Mouse (Mus musculus) neural tube, embryonic 12.5 days (tissue): ENCODE measurements around the gene Dbt. TPM values are rescaled to one million over a fixed set of nuclear protein-coding genes. Genes with fewer than 3 reads are reported as not detected.

Experiments used
- ATAC-seq: fragments of 200-750 bp; cut with Nextera tagmentation; 2 replicates; pipeline ENCODE4 v1.8.0; 2017; ENCODE audit warnings: low read depth, mild to moderate bottlenecking, moderate TSS enrichment, moderate library complexity; ENCODE audit not compliant: low FRiP score
- H3K27ac ChIP-seq: fragments of 300-500 bp; sonication (generic); 2 replicates; pipeline ENCODE4 v1.5.1; 2016
- H3K27me3 ChIP-seq: fragments of 300-500 bp; sonication (generic); replicated peaks from 2 replicates; pipeline ENCODE4 v1.6.1; 2016; ENCODE audit warnings: mild to moderate bottlenecking
- H3K36me3 ChIP-seq: fragments of 300-500 bp; sonication (generic); 2 replicates; pipeline ENCODE4 v1.6.1; 2016; ENCODE audit warnings: mild to moderate bottlenecking
- H3K4me1 ChIP-seq: fragments of 300-500 bp; sonication (generic); 2 replicates; pipeline ENCODE4 v1.6.1; 2016
- H3K4me2 ChIP-seq: fragments of 300-500 bp; sonication (generic); replicated peaks from 2 replicates; pipeline ENCODE4 v1.6.1; 2016; ENCODE audit warnings: mild to moderate bottlenecking
- H3K4me3 ChIP-seq: fragments of 300-500 bp; sonication (generic); 2 replicates; pipeline ENCODE4 v1.5.1; 2016
- H3K9ac ChIP-seq: fragments of 300-500 bp; sonication (generic); 2 replicates; pipeline ENCODE4 v1.6.1; 2016; ENCODE audit warnings: mild to moderate bottlenecking
- H3K9me3 ChIP-seq: fragments of 300-500 bp; sonication (generic); 2 replicates; pipeline ENCODE4 v1.6.1; 2016; ENCODE audit warnings: mild to moderate bottlenecking
- WGBS: fragments of 180-500 bp; shearing (Covaris S2); methylation state at CpG from one replicate; pipeline ENCODE4 v1.1.7; 2016; 5-methylcytosine and 5-hydroxymethylcytosine counted together
- polyA plus RNA-seq: library from polyadenylated mRNA; unstranded; fragments of >200 nt; fragmentation: Nextera tagmentation; extraction: Ambion mirVana; gene quantifications from 2 replicates; pipeline ENCODE4 v1.2.1, GENCODE M21; 2016

Dbt gene
- polyA plus RNA-seq: 13.7 and 17.2 TPM in 2 replicates

DNA sequence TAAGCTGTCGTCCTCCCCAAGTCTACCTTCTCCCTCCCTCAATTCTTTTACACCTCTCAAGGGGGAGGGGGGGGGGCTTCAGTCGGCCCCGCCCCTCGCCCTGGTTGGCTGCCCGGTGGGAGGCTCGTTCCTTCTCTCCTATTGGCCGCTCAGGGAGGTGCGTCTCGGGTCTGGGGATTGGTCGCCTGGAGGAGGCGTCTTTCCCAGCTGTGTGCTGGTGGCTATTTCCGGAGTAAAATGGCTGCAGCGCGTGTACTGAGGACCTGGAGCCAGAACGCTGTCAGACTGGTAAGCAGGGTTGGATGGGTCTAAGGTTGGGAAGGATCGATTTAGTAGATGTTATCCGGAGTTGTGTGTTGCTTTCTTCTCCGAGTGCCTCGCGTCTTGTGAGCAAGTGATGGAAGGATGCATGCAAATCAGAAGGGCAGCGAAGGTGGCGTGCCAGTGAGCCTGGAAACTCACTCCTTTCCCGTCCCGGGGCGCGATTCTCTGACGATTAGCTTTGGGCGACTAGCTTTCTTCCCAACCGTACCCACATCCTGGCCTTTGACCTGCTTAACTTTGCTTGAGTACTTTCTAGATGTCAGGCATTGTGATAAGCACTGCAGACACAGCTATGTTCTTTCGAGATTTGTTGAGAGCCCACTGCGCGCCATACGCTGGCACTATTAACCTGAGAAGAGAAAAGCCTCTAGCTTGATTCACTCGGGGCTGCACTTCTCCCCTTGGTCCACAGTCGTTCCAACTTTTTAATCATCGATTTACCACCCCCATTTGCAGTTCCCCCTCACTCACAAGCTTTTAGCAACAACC lies at the start of gene Dbt:
Gene Dbt, plus strand, starts transcription at position 167 of the 813 bp plus-strand sequence.
- H3K36me3 ChIP-seq: peaks cover 3% of the 10 kb centered on the region
- 2% methylated on average over 36 of the region's 36 CpGs for WGBS
- no peaks in the 10 kb centered on the region for H3K27me3 ChIP-seq
- peak within 1 kb of the TSS; percentile 76 for H3K4me2 ChIP-seq
- peak within 1 kb of the TSS; percentile 60 for H3K9ac ChIP-seq
- no peak within 1 kb of the TSS for H3K27ac ChIP-seq
- H3K9me3 ChIP-seq: no peaks in the 10 kb centered on the region
- ATAC-seq: peak; percentile 95
- H3K4me3 ChIP-seq: peak within 1 kb of the TSS; percentile 60
- H3K4me1 ChIP-seq: peaks cover 5% of the 10 kb centered on the region

DNA sequence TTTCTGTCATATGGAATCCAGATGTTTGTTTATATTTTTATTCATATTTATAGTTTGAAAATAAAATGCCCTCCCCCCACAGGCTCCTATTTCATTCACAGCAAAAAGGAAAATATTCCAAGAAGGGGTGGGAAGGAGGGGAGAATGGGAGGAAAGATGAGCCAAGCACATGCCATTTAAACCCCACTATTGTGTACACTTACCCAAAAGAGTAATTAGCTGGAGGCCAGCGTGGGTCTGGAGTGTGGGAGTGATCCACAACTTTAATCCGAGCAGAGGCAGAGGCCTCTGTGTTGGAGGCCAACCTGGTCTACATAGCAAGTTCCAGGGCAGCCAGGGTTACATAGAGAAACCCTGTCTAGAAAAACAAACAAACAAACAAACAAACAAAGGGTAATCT lies 48.6 kb upstream of the Dbt start:
- no peaks in the 10 kb centered on the region for H3K36me3 ChIP-seq
- H3K4me1 ChIP-seq: no peaks in the 10 kb centered on the region
- no peaks in the 10 kb centered on the region for H3K27me3 ChIP-seq
- H3K9me3 ChIP-seq: no peaks in the 10 kb centered on the region
- WGBS: 59% methylated on average over 2 of the region's 2 CpGs
- no peak for ATAC-seq
- H3K9ac ChIP-seq: no peak overlapping the region
- H3K27ac ChIP-seq: no peak overlapping the region
- no peak overlapping the region for H3K4me2 ChIP-seq
- no peak overlapping the region for H3K4me3 ChIP-seq

GRCm38 (mm10) chr3:116465709-116466108 lies 47.2 kb upstream of the Dbt start:
- no peak overlapping the region for H3K9ac ChIP-seq
- H3K4me2 ChIP-seq: no peak overlapping the region
- H3K9me3 ChIP-seq: no peaks in the 10 kb centered on the region
- no peaks in the 10 kb centered on the region for H3K27me3 ChIP-seq
- no peak for ATAC-seq
- no peak overlapping the region for H3K27ac ChIP-seq
- no peak overlapping the region for H3K4me3 ChIP-seq
- no peaks in the 10 kb centered on the region for H3K4me1 ChIP-seq
- H3K36me3 ChIP-seq: no peaks in the 10 kb centered on the region
- 94% methylated on average over 12 of the region's 12 CpGs for WGBS

DNA sequence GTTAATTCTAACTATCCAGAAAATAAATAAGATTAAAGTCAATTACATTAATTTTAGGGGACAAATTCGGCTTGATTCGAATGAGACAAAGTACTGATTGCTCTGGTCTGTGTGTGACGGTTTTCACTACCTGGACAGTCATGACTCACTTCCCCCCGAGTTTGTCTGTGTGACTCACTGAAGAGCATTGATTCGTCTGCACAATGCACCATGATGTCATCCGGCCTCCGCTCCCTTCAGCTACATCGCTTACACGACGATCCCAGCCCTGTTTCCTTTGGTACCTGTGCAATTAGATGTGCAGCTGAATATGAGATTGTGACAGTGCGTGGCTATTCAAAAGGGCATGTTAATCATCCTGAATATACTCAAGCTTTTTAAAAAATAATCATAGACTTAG lies 38.3 kb upstream of the Dbt start:
- no peak for ATAC-seq
- H3K27ac ChIP-seq: no peak overlapping the region

DNA sequence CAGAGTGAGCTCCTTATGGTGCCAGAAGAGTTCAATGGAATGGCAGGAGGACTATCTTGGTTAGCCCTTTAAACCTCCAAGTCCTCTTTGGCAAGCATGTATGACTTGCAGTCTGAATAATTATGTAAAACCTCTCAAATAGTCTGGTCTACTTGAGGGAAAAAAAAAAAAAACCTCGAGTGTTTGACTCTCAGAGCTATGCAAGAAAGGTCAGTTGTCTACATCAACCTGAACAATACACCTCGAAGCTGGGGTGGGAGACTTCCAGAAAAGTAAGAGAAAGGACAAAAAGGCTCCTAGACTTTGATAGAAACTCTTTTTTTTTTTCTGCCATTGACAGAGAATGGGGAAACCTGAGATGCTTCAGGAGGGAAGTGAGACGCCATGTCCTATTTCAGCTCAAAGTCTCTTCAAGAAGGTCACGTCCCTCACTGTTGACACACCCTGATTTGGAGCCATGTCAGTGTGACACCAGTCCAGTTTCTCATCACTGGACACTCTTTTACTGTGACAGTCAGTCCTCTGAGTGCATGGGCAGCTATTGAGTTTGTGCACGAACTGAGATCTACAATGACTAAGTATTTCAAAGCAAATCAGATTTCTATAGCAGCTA lies 36.1 kb upstream of the Dbt start:
- WGBS: 68% methylated on average over 5 of the region's 5 CpGs
- H3K4me3 ChIP-seq: no peak overlapping the region
- no peak overlapping the region for H3K9ac ChIP-seq
- no peaks in the 10 kb centered on the region for H3K4me1 ChIP-seq
- H3K4me2 ChIP-seq: no peak overlapping the region
- H3K36me3 ChIP-seq: no peaks in the 10 kb centered on the region
- H3K27ac ChIP-seq: no peak overlapping the region
- no peak for ATAC-seq
- H3K27me3 ChIP-seq: no peaks in the 10 kb centered on the region
- H3K9me3 ChIP-seq: no peaks in the 10 kb centered on the region

More for the DNA sequence above, 38.3 kb upstream of the Dbt start:
- Histone ChIP-seq H3K36me3 (no peaks in the 10 kb centered on the region), H3K4me1 (no peaks in the 10 kb centered on the region), H3K9ac (no peak overlapping the region), H3K27me3 (no peaks in the 10 kb centered on the region), H3K4me3 (no peak overlapping the region), H3K9me3 (no peaks in the 10 kb centered on the region), H3K4me2 (no peak overlapping the region)
- 81% methylated on average over 11 of the region's 11 CpGs for WGBS

- no peaks in the 10 kb centered on the region for H3K27me3 ChIP-seq
- WGBS: 85% methylated on average over 7 of the region's 7 CpGs
- no peak overlapping the region for H3K4me2 ChIP-seq
- H3K27ac ChIP-seq: no peak overlapping the region
- no peak for ATAC-seq
- no peaks in the 10 kb centered on the region for H3K9me3 ChIP-seq
- no peak overlapping the region for H3K9ac ChIP-seq
- H3K4me1 ChIP-seq: no peaks in the 10 kb centered on the region
- H3K4me3 ChIP-seq: no peak overlapping the region
- no peaks in the 10 kb centered on the region for H3K36me3 ChIP-seq
These were observed 35.5 kb upstream of the Dbt start for GRCm38 (mm10) chr3:116477351-116477750.

GRCm38 (mm10) chr3:116480119-116480518 lies 32.8 kb upstream of the Dbt start:
- no peak overlapping the region for H3K9ac ChIP-seq
- no peak overlapping the region for H3K4me2 ChIP-seq
- no peaks in the 10 kb centered on the region for H3K9me3 ChIP-seq
- no peaks in the 10 kb centered on the region for H3K27me3 ChIP-seq
- H3K4me3 ChIP-seq: no peak overlapping the region
- peak; percentile 63; the same call in 1 of the 2 replicates for ATAC-seq
- H3K4me1 ChIP-seq: no peaks in the 10 kb centered on the region
- no peak overlapping the region for H3K27ac ChIP-seq
- WGBS: 20% methylated on average over 2 of the region's 2 CpGs
- no peaks in the 10 kb centered on the region for H3K36me3 ChIP-seq

DNA sequence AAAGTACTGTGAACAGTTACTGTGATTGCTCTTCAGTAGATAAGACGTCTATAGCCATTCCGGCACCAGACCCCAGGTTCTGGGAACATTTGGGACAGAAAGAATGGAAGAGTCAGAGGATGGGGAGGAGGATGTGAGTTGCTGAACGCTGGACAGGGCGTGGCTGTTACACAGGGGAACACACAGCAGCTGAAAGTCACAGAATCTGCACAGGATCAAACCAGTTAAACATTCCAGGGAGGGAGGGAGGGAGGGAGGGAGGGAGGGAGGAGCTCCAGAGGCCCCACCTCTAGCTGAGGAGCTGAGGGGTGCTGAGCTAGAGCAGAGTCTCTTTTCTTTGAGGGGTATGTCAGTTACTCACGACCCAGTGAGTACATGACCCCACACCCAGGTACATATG lies 31.9 kb upstream of the Dbt start:
- no peaks in the 10 kb centered on the region for H3K27me3 ChIP-seq
- ATAC-seq: no peak
- no peaks in the 10 kb centered on the region for H3K4me1 ChIP-seq
- no peak overlapping the region for H3K4me3 ChIP-seq
- H3K4me2 ChIP-seq: no peak overlapping the region
- H3K9ac ChIP-seq: no peak overlapping the region
- no peaks in the 10 kb centered on the region for H3K9me3 ChIP-seq
- no peak overlapping the region for H3K27ac ChIP-seq
- 58% methylated on average over 5 of the region's 5 CpGs for WGBS
- no peaks in the 10 kb centered on the region for H3K36me3 ChIP-seq

- ATAC-seq: no peak
- Histone ChIP-seq H3K9me3 (no peaks in the 10 kb centered on the region), H3K36me3 (peaks cover 11% of the 10 kb centered on the region), H3K9ac (no peak overlapping the region), H3K27ac (no peak overlapping the region), H3K27me3 (no peaks in the 10 kb centered on the region), H3K4me3 (no peak overlapping the region), H3K4me2 (no peak overlapping the region), H3K4me1 (no peaks in the 10 kb centered on the region)
- WGBS: 85% methylated on average over 3 of the region's 3 CpGs
These were observed 30.1 kb upstream of the Dbt start for GRCm38 (mm10) chr3:116482724-116483123.

GRCm38 (mm10) chr3:116483271-116483670 lies 29.6 kb upstream of the Dbt start:
- no peak overlapping the region for H3K4me3 ChIP-seq
- H3K27ac ChIP-seq: no peak overlapping the region
- 93% methylated on average over 4 of the region's 4 CpGs for WGBS
- H3K4me1 ChIP-seq: no peaks in the 10 kb centered on the region
- H3K36me3 ChIP-seq: peaks cover 16% of the 10 kb centered on the region
- ATAC-seq: no peak
- H3K27me3 ChIP-seq: no peaks in the 10 kb centered on the region
- no peak overlapping the region for H3K4me2 ChIP-seq
- no peak overlapping the region for H3K9ac ChIP-seq
- no peaks in the 10 kb centered on the region for H3K9me3 ChIP-seq

- H3K4me3 ChIP-seq: no peak overlapping the region
- no peak overlapping the region for H3K9ac ChIP-seq
- no peak overlapping the region for H3K27ac ChIP-seq
- no peak overlapping the region for H3K4me2 ChIP-seq
- WGBS: 93% methylated on average over 5 of the region's 5 CpGs
- no peaks in the 10 kb centered on the region for H3K4me1 ChIP-seq
- ATAC-seq: no peak
- H3K36me3 ChIP-seq: peaks cover 81% of the 10 kb centered on the region
- H3K27me3 ChIP-seq: no peaks in the 10 kb centered on the region
- no peaks in the 10 kb centered on the region for H3K9me3 ChIP-seq
These were observed 21.9 kb upstream of the Dbt start for GRCm38 (mm10) chr3:116490920-116491319.

- no peak overlapping the region for H3K27ac ChIP-seq
- no peak overlapping the region for H3K4me2 ChIP-seq
- H3K9me3 ChIP-seq: no peaks in the 10 kb centered on the region
- no peak overlapping the region for H3K9ac ChIP-seq
- no peaks in the 10 kb centered on the region for H3K4me1 ChIP-seq
- H3K36me3 ChIP-seq: peaks cover 82% of the 10 kb centered on the region
- ATAC-seq: no peak
- no peak overlapping the region for H3K4me3 ChIP-seq
- no peaks in the 10 kb centered on the region for H3K27me3 ChIP-seq
- 98% methylated on average over 1 of the region's 1 CpGs for WGBS
These were observed 20.9 kb upstream of the Dbt start for GRCm38 (mm10) chr3:116491923-116492454.
